Mouse (Mus musculus) urinary bladder, postnatal 36 days (tissue): Measurements from ENCODE around the gene Anxa5.

ENCODE experiments used
- DNase-seq, 2 experiments: peaks; one replicate each; pipeline ENCODE4 v3.0.0; 2022; ENCODE audit warnings: low spot score in 2 of 2, mixed read lengths in 1 of 2

The Anxa5 gene

GRCm38 (mm10) chr3:36475532-36476087 lies at the start of gene Anxa5, which contains the start of gene 1810062G17Rik:
Anxa5 (minus strand) TSS chr3:36475894.
1810062G17Rik (plus strand) TSS chr3:36475937.
- DNase-seq: peak; percentile 96 to 99

GRCm38 (mm10) chr3:36524466-36524865 lies 48.8 kb upstream of the Anxa5 start:
- DNase-seq: no peak

DNA sequence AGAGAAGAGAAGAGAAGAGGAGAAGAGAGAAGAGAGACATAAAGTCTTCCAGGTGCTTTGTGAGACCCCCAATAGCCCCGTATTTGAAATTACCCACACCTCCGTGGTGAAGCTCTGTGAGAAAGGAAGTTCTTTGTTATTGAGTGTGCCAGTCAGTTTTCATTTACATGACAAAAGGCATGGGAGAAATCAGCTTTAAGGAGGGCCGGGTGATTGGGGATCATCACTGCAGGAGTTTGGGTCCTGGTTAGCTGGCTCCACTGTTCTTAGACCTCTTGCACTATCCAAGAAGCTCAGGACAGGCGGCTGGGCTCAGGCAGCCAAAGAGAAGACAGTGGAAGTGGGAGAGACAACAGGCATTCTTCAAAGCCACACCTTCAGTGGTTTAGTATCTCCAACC lies 46.4 kb upstream of the Anxa5 start:
- no peak for DNase-seq

GRCm38 (mm10) chr3:36521073-36522060 lies 45.7 kb upstream of the Anxa5 start, which contains the start of gene Gm11549:
Gm11549 (minus strand) TSS chr3:36521813.
- DNase-seq: no peak

DNA sequence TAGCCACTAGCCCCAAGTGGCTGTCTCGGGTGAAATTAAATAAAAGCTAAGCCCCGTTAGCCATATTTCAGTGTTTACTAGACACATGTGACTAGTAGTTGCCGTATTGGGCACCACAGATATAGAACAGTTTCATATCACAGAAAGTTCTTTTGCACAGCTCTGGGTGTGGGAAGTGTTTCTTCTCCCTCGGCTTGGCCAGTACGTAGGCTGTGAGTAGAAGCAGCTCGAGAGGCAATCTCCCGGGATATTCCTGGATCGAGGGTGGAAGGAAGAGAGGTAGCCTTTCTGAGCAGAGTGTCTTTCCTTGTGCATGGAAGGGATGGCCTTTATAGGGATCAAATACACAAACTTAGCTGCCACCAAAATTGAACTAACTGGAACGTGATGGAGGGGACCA lies 40.5 kb upstream of the Anxa5 start:
- DNase-seq: no peak

DNA sequence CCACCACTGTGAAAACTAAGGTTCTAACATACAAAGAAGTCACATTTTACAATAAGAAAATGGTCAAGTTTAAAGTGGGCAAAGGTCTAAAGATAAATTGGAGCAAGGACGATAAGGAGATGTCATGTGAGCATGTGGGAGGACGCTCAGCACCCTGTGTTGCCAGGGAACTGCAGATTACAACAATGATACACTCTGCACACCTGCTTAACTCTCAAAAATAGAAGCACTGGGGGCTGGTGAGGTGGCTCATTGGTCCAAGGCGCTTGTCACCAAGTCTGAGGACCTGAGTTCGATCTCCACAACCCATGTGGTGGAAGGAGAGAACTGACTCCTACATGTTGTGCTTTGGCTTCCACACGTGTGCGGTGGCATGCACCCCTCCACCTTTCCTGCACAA lies 35.8 kb upstream of the Anxa5 start:
- no peak for DNase-seq

DNA sequence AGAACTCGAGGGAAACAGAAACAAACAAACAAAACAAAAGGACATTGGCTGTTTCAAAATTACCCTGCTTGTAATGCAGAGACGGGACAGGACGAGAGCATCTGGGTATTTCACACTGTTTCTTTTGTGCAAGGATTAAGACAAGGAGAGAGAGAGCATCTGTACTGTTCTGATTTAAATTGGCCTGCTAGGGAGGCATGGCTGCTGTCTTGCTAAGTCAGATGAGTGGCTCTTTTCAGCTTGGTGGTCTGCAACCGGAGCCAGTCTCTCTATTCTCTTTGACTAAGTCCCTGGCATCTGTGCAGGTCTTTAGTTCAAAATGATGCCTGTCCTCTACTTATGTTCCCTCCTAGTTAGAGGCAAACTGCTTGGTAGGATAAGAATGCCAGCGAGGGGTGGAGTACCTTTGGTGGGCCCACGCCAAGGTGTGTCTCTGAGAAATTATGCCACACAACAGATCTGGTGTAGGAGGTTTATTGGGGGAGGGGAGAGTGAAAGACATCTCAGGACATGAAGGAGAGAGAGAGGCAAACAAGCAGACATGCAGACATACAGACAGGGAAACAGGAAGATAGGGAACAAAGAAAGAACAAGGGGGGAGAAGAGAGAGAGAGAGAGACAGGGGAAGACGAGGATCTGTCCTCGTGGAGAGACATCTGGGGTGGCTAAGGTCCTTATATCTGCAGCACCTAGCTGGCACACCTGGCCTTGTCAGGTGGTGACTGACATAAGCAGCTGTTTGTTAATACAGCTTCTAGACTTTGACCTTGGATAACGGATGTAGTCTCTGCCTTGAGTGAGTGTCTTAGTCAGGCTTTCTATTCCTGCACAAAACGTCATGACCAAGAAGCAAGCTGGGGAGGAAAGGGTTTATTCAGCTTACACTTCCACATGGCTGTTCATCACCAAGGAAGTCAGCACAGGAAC lies 30.4 kb upstream of the Anxa5 start:
- no peak for DNase-seq

DNA sequence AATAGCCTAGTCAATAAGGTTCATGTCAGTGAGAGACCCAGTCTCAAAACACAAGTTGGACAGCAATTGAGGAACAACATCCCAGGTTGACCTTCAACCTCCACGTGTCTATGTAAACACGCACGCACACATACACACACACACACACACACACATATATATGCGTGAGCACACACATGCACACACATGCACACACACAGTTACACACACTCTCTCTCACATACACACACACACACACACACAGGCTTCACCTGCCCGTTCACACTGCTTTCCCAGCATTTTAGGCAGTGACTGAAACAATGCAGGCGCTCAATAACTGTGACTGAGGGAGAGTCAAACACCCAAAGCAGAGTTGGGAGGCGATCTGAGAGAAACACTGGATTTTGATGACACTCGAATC lies 29.6 kb upstream of the Anxa5 start:
- no peak for DNase-seq

DNA sequence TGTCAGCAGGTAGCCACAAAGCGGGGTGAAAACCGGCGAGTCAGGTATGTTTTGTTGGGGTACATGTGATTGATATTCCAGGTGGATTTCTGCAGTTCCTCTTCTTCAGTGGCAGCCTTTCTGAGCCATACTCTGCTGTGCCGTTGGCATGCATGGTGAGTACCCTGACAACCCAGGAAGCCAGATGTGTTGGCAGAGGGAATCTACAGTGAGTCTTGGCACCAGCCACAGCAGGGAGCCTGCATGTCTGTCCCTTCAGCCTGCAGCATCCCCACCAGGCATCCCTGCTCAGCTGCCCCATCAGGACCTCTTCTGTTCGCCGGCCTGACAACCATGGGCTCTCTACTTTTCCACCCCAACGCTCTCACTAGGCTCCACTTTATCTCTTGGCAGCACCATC lies 25.9 kb upstream of the Anxa5 start:
- no peak for DNase-seq

- DNase-seq: no peak
Measured at GRCm38 (mm10) chr3:36500976-36501375, 25.3 kb upstream of the Anxa5 start.

DNA sequence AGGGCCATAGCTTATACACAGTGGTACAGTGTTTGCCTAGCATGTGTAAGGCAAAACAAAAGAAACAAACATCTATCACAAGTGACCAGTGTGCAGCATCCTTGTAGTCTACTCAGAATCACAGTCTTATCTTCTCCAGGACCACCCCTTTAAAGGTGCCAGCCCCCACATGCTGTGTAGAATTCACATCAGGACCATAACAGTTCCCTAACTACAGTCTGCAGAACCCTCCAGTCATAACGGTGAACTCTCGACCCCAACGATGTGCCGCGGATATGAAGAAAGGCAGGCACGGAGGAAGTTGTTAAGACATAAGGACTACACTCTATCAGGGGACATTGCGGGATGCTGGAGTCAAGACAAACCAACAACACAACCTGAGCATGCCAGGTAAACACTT lies 23.7 kb upstream of the Anxa5 start:
- DNase-seq: no peak

DNA sequence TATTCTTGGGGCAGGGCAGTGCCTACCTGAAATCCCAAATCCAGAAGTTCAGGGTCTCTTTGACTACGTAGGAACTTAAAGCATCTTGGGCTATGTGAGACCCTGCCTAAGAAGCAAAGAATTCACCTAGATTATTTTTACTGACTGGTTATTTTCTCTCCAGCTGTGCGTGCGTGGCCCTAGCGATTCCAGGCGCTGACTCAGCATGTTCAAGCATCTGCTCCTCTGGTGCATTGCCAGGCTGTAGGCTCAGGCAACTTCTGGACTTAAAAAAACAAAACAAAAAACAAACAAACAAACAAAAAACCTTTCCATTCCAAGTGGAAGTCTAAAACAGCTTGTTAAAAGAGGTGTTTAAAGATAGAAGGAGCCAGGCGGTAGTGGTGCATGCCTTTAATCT lies 22.5 kb upstream of the Anxa5 start:
- no peak for DNase-seq

- peak; percentile 63 to 70 for DNase-seq
Measured at GRCm38 (mm10) chr3:36496746-36497145, 21.1 kb upstream of the Anxa5 start.

DNA sequence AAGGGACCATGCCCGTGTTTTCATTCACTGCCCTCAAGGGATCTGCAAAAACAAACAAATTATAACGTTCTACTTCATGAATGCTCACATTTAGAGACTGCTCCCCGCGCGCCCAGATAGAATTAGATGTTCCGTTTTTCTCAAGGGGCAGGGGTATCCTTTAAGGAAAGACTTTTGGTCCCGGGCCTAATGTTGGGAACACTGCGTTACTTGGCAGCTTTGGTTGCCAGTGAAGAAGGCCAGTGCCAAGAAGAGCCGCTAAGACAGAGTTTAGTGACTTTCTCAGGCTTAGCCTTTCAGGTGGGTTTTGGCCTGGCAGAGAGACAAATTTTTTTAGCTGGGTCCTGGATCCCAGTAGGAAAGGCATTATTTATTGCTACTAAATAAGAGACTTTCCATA lies 20.6 kb upstream of the Anxa5 start:
- no peak for DNase-seq

GRCm38 (mm10) chr3:36495436-36495835 lies 19.7 kb upstream of the Anxa5 start:
- peak; percentile 83 to 91 for DNase-seq

DNA sequence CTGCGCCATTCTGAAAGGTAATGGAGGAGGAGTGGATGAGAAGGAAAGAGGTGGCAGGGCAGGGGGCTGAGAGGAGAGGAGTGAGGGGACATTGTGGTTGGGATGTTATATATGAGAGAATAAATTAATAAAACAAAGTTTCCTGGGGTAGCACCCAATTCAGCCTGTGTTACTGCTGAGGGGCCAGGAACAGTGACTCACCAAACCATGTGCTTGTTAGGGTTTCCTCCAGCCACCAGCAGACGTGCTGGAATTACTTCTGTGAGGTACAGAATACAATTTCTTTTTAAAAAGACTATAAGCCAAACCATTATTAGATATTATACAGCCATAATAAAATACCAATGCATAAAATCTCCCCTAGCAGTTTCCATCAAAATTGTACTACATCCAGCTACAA lies 18.9 kb upstream of the Anxa5 start:
- no peak for DNase-seq

GRCm38 (mm10) chr3:36493641-36494283 lies 18.1 kb upstream of the Anxa5 start:
- no peak for DNase-seq

GRCm38 (mm10) chr3:36492716-36493391 lies 17.2 kb upstream of the Anxa5 start:
- DNase-seq: no peak

- no peak for DNase-seq
Measured at GRCm38 (mm10) chr3:36491535-36491934, 15.8 kb upstream of the Anxa5 start.

- DNase-seq: no peak
Measured at GRCm38 (mm10) chr3:36489590-36489910, 13.9 kb upstream of the Anxa5 start.
